Mouse (Mus musculus) kidney, postnatal 0 days (tissue): Measurements from ENCODE around the gene Pcyt2. TPM values are rescaled to one million over a fixed set of nuclear protein-coding genes. Genes with fewer than 3 reads are reported as not detected.
"Not testable (repeated sequence)": the region's sequence is repeated elsewhere in the genome, so short reads cannot be mapped to it uniquely, and the experiment has no call there.

Source experiments
- ATAC-seq: fragments of 200-750 bp; cut with Nextera tagmentation; replicated peaks from 2 replicates; pipeline ENCODE4 v1.8.0; 2017; ENCODE audit warnings: low read depth, moderate number of reproducible peaks, moderate TSS enrichment, moderate library complexity; ENCODE audit not compliant: low FRiP score
- DNase-seq: peaks from one replicate; pipeline ENCODE4 v3.0.0-alpha.2; 2016; ENCODE audit warnings: low spot score
- H3K27ac ChIP-seq: fragments of 300-500 bp; sonication (generic); 2 replicates; pipeline ENCODE4 v1.5.1; 2014; ENCODE audit warnings: mild to moderate bottlenecking
- H3K27me3 ChIP-seq: fragments of 300-500 bp; sonication (generic); 2 replicates; pipeline ENCODE4 v1.6.1; 2014; ENCODE audit warnings: low read length, mixed read lengths; ENCODE audit not compliant: insufficient read depth
- H3K36me3 ChIP-seq: fragments of 300-500 bp; sonication (generic); 2 replicates; pipeline ENCODE4 v1.6.1; 2014; ENCODE audit warnings: low read length, mixed read lengths; ENCODE audit not compliant: insufficient read depth
- H3K4me1 ChIP-seq: fragments of 300-500 bp; sonication (generic); replicated peaks from 2 replicates; pipeline ENCODE4 v1.6.1; 2014; ENCODE audit warnings: antibody characterized with exemption, low read length, mixed read lengths; ENCODE audit not compliant: insufficient read depth
- H3K4me2 ChIP-seq: fragments of 300-500 bp; sonication (generic); 2 replicates; pipeline ENCODE4 v1.6.1; 2014; ENCODE audit warnings: mild to moderate bottlenecking, low read length, moderate library complexity, mixed read lengths
- H3K4me3 ChIP-seq: fragments of 300-500 bp; sonication (generic); replicated peaks from 2 replicates; pipeline ENCODE4 v1.5.1; 2014; ENCODE audit warnings: low read depth, low read length
- H3K9ac ChIP-seq: fragments of 300-500 bp; sonication (generic); 2 replicates; pipeline ENCODE4 v1.6.1; 2014; ENCODE audit warnings: low read depth, low read length
- H3K9me3 ChIP-seq: fragments of 300-500 bp; sonication (generic); replicated peaks from 2 replicates; pipeline ENCODE4 v1.6.1; 2016; ENCODE audit warnings: low read length, inconsistent platforms, mixed read lengths
- CTCF ChIP-seq: IDR thresholded peaks from 2 replicates; pipeline ENCODE4 v1.5.1; 2016; ENCODE audit warnings: antibody characterized with exemption, low read depth, mild to moderate bottlenecking, moderate library complexity
- WGBS: fragments of 180-500 bp; shearing (Covaris S2); extraction: QIAGEN DNeasy Blood & Tissue Kit; methylation state at CpG from one replicate; pipeline ENCODE4 v1.1.7; 2014; 5-methylcytosine and 5-hydroxymethylcytosine counted together
- polyA plus RNA-seq: library from polyadenylated mRNA; unstranded; fragments of >200 nt; fragmentation: Nextera tagmentation; extraction: Ambion mirVana; gene quantifications from 2 replicates; pipeline ENCODE4 v1.2.1, GENCODE M21; 2015

The Pcyt2 gene
- polyA plus RNA-seq, 1 experiment from 2014 or later: 116 TPM

- no peaks in the 10 kb centered on the region for H3K27me3 ChIP-seq
- WGBS: 100% methylated on average over 1 of the region's 1 CpGs
- peaks cover 33% of the 10 kb centered on the region; the same call in 1 of the 2 replicates for H3K36me3 ChIP-seq
- no peaks in the 10 kb centered on the region for H3K9me3 ChIP-seq
- no peak overlapping the region for H3K4me3 ChIP-seq
- DNase-seq (no peak), ATAC-seq (no peak)
- H3K4me2 ChIP-seq: no peak overlapping the region
- no peak overlapping the region for H3K9ac ChIP-seq
- peaks cover 12% of the 10 kb centered on the region for H3K4me1 ChIP-seq
- H3K27ac ChIP-seq: no peak overlapping the region
- 0 out of 2 replicates have a peak, but pooled peaks have one; percentile 1 for TF ChIP-seq CTCF
These were observed 33.8 kb downstream of the Pcyt2 start for GRCm38 (mm10) chr11:120583937-120584336.

DNA sequence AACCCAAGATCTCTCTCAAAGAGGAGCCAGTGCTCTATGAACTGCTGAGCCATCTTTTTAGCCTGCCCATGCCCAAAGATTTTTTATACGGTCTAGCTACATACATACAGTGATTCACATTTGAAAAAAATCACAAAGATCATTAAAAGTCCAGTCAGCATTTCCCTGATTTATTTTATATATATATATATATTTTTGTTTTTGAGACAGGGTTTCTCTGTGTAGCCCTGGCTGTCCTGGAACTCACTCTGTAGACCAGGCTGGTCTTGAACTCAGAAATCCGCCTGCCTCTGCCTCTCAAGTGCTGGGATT lies 34.8 kb downstream of the Pcyt2 start:
- 87% methylated on average over 2 of the region's 2 CpGs for WGBS
- not testable (repeated sequence) for H3K4me2 ChIP-seq

GRCm38 (mm10) chr11:120582268-120582981 lies 35.3 kb downstream of the Pcyt2 start:
- Histone ChIP-seq H3K36me3 (peaks cover 37% of the 10 kb centered on the region), H3K9ac (peak overlapping the region; percentile 97; the same call in 1 of the 2 replicates), H3K4me1 (peaks cover 12% of the 10 kb centered on the region), H3K9me3 (no peaks in the 10 kb centered on the region), H3K4me3 (peak overlapping the region; percentile 91), H3K27me3 (no peaks in the 10 kb centered on the region), H3K4me2 (peak overlapping the region; percentile 94), H3K27ac (peak overlapping the region; percentile 96)
- WGBS: 73% methylated on average over 8 of the region's 8 CpGs
- ATAC-seq: no peak
- peak; percentile 35 for DNase-seq
- TF ChIP-seq CTCF: peak; percentile 61

More for the DNA sequence above, 34.8 kb downstream of the Pcyt2 start:
- not testable (repeated sequence) for H3K27ac ChIP-seq, DNase-seq, H3K4me3 ChIP-seq, H3K9me3 ChIP-seq, ATAC-seq, H3K27me3 ChIP-seq, H3K9ac ChIP-seq
- Histone ChIP-seq H3K4me1 (peaks cover 12% of the 10 kb centered on the region), H3K36me3 (peaks cover 35% of the 10 kb centered on the region)

DNA sequence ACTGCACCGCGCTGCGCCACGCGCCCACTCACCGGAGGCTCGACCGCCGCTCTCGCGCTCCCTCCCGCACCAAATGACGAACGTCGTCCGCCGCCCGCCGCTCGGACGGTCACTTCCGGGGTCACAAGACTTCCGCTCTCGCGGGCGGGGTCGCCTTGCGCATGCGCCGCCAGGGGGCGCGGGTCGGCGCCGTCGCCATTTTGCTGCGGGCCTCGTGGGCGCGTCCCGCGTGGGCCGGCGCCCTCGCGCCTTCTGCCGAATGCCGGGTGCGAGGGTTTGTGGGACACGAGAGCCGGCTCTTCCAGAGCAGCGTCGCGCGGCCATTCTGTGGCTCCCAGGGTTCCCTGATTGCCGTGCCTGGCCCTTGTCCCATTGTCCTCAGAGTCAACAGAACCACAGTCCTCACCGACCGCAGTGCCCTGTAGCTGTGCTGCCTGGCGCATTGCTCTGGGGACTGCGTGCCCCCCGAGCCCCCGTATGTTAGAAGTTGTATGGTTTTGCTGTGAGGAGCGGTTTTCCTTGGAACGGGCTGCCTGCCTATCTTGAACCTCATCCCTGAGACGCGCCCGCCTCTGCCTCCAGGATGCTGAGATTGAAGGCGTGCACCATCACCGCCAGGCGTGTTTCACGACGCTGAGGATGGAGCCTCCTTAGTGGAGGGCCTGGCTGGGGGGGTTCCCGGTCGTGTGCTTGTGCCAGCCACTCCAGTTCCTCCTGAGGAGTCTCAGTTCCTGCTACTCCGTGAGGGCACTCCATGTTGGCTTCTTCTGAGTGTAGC lies 36.1 kb downstream of the Pcyt2 start, which contains the start of gene Arhgdia:
Gene Arhgdia (minus strand): TSS at position 135 of the 778 bp plus-strand sequence.
- peak within 1 kb of the TSS; percentile 96 for H3K27ac ChIP-seq
- DNase-seq (peak; percentile 86), ATAC-seq (peak; percentile 18; the same call in 1 of the 2 replicates)
- peak within 1 kb of the TSS; percentile 91 for H3K4me3 ChIP-seq
- peaks cover 12% of the 10 kb centered on the region for H3K4me1 ChIP-seq
- H3K4me2 ChIP-seq: peak within 1 kb of the TSS; percentile 94
- TF ChIP-seq CTCF: peak; percentile 51
- H3K27me3 ChIP-seq: no peaks in the 10 kb centered on the region
- WGBS: 7% methylated on average over 68 of the region's 75 CpGs
- H3K9me3 ChIP-seq: no peaks in the 10 kb centered on the region
- H3K9ac ChIP-seq: peak within 1 kb of the TSS; percentile 97
- H3K36me3 ChIP-seq: peaks cover 31% of the 10 kb centered on the region

DNA sequence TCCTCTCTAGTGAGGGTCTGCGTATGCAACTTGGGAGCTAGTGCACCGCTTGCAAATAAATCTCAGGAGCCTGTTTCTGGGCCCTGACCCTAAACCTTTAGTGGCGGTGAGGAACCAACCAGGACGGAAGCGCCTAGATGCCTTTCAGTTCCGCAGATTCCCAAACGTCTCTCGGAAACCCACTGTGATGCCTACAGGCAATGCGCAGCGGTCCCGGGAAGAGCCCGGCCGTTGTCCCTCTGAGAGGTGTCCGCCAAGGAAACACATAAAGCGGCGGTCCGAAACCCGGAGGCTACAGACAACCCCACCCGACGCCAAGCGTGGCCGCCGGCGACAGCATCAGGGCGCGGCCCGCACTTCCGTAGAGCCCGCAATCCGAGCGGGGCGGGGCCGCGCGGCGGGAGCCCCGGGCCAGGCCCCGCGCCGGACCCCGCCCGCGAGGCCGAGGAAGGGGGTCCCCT lies 36.8 kb downstream of the Pcyt2 start:
- DNase-seq (peak; percentile 24), ATAC-seq (peak; percentile 7; the same call in 1 of the 2 replicates)
- H3K9ac ChIP-seq: peak overlapping the region; percentile 97
- peak overlapping the region; percentile 96 for H3K27ac ChIP-seq
- peaks cover 12% of the 10 kb centered on the region for H3K4me1 ChIP-seq
- peaks cover 28% of the 10 kb centered on the region for H3K36me3 ChIP-seq
- H3K4me3 ChIP-seq: peak overlapping the region; percentile 91
- H3K9me3 ChIP-seq: no peaks in the 10 kb centered on the region
- WGBS: under 1% methylated on average over 30 of the region's 44 CpGs
- no peak for TF ChIP-seq CTCF
- H3K4me2 ChIP-seq: peak overlapping the region; percentile 94
- no peaks in the 10 kb centered on the region for H3K27me3 ChIP-seq

GRCm38 (mm10) chr11:120580190-120580589 lies 37.5 kb downstream of the Pcyt2 start:
- 47% methylated on average over 7 of the region's 7 CpGs for WGBS
- Histone ChIP-seq H3K36me3 (peaks cover 21% of the 10 kb centered on the region), H3K9me3 (no peaks in the 10 kb centered on the region), H3K9ac (peak overlapping the region; percentile 97), H3K4me1 (peaks cover 12% of the 10 kb centered on the region), H3K27ac (peak overlapping the region; percentile 96), H3K27me3 (no peaks in the 10 kb centered on the region), H3K4me2 (peak overlapping the region; percentile 94), H3K4me3 (peak overlapping the region; percentile 91)
- TF ChIP-seq CTCF: no peak
- no peak for ATAC-seq
- no peak for DNase-seq
